Mouse (Mus musculus) left cerebral cortex, postnatal 36 days (tissue): Measurements from ENCODE around the gene Nfatc2. TPM values are rescaled to one million over a fixed set of nuclear protein-coding genes. Genes with fewer than 3 reads are reported as not detected.

Experiments
- microRNA-seq: library from miRNA; unstranded; fragments of <30 nt; microRNA quantifications from one replicate; pipeline ENCODE4 v1.2.0, GENCODE M21; 2022
- total RNA-seq, 2 experiments: library from RNA; stranded (reverse); gene quantifications; 2 replicates each; pipeline ENCODE4 v1.2.3; 2021

The Nfatc2 gene
- total RNA-seq, 2 experiments from 2014 or later: 9.5 to 12.5 TPM

Small RNA genes within 50 kb of the gene (microRNA-seq; reads per million reads assigned to microRNA genes)
- gene Mir7004: 17.3 reads per million, percentile 37 among the genes with 10 or more reads in this experiment

Other genes with a start within 250 kb of the Nfatc2 start
- gene Atp9a, start 140.8 kb upstream of the Nfatc2 start, total RNA-seq: 100 to 1,000 TPM; 390 to 450 TPM
- gene Sall4, start 166.3 kb upstream of the Nfatc2 start, total RNA-seq: under 1 TPM in 1 of 2 experiments, not detected in 1; 0.18 TPM